Mouse (Mus musculus) splenic B cell, adult 2 months (primary cell): ENCODE data around the gene Mfsd14a.

Experiments
- DNase-seq: peaks from one replicate; pipeline ENCODE4 v3.0.0-alpha.2; 2011; ENCODE audit warnings: low read depth, low spot score
- H3K27me3 ChIP-seq: 2 replicates; pipeline ENCODE4 v1.6.1; 2012; ENCODE audit warnings: mild to moderate bottlenecking, low read length, moderate library complexity, mixed read lengths; ENCODE audit not compliant: control insufficient read depth, poor library complexity, insufficient read depth, severe bottlenecking
- H3K36me3 ChIP-seq: 2 replicates; pipeline ENCODE4 v1.6.1; 2012; ENCODE audit warnings: mild to moderate bottlenecking, low read length, moderate library complexity, mixed read lengths; ENCODE audit not compliant: control insufficient read depth, poor library complexity, insufficient read depth, severe bottlenecking

The Mfsd14a gene

GRCm38 (mm10) chr3:116637693-116638476, 24.6 kb downstream of the Mfsd14a start:
- H3K36me3 ChIP-seq, result peaks cover 19% of the 10 kb centered on the region
- DNase-seq, result no peak
- no peaks in the 10 kb centered on the region for H3K27me3 ChIP-seq

DNA sequence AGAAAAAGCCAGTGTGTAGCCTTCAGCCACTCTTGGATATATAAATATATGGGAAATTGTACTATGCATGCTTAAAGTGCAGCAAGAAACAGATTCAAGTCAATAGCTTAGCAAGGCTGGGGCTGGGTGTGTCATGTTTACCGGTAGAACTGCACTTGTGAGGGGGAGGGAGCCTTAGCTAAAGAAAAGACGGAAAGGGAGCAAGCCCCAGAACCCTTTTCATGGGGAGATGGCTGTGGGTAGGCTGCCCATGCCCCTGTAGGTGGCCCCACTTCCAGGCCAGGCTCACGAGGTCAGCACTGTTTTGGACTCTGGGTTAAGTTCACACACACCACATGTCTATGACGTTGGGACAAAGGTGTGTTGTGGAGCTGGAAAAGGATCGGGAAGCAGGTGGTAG, 26.7 kb downstream of the Mfsd14a start:
- Histone ChIP-seq H3K27me3 (no peaks in the 10 kb centered on the region), H3K36me3 (peaks cover 12% of the 10 kb centered on the region)
- DNase-seq, result no peak

- Histone ChIP-seq H3K27me3 (no peaks in the 10 kb centered on the region), H3K36me3 (peaks cover 12% of the 10 kb centered on the region; the same call in 1 of the 2 replicates)
- DNase-seq, result no peak
These were observed 27.6 kb downstream of the Mfsd14a start for GRCm38 (mm10) chr3:116634853-116635252.

DNA sequence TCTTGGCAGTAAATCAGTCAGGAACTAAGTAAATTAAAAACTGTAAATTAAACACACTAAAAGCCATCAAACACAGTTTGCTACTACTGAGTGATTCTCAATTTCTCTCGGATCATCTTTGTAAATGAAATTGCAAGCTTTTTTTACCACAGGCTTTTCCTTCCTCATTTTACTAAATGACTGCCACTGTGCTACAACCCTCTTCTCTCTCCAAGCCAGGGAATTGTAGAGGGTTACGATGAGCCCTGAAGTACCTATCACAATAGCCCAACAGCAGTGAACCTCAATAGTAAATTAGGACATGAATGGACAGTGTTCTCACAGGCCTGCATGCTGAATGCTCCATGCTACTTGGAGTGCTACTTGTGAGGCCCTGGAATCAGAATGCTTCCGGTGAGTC, 28.4 kb downstream of the Mfsd14a start:
- no peaks in the 10 kb centered on the region for H3K27me3 ChIP-seq
- DNase-seq, result no peak

GRCm38 (mm10) chr3:116632971-116633370, 29.5 kb downstream of the Mfsd14a start:
- Histone ChIP-seq H3K36me3 (peaks cover 13% of the 10 kb centered on the region; the same call in 1 of the 2 replicates), H3K27me3 (no peaks in the 10 kb centered on the region)
- no peak for DNase-seq

More for the DNA sequence above, 28.4 kb downstream of the Mfsd14a start:
- H3K36me3 ChIP-seq, result peaks cover 12% of the 10 kb centered on the region; the same call in 1 of the 2 replicates

DNA sequence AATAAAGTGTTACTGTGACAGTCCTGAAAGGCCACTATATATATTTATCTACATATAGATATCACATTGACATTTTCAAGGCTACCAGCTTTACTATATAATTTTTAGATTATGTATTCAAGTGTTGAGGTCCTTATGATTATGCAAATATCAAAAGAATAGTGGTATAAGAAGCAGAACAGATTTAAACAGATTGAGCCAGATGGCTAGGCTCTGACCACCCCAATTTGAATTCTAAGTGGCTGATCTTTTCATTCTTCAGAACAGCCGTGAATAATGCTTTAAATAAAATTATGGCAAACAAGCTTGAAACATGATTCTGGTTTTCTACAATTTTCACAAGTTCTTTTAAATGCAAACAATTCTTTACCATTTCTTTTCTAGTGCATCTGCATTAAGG, 31.0 kb downstream of the Mfsd14a start:
- Histone ChIP-seq H3K36me3 (peaks cover 13% of the 10 kb centered on the region; the same call in 1 of the 2 replicates), H3K27me3 (no peaks in the 10 kb centered on the region)
- DNase-seq, result no peak

DNA sequence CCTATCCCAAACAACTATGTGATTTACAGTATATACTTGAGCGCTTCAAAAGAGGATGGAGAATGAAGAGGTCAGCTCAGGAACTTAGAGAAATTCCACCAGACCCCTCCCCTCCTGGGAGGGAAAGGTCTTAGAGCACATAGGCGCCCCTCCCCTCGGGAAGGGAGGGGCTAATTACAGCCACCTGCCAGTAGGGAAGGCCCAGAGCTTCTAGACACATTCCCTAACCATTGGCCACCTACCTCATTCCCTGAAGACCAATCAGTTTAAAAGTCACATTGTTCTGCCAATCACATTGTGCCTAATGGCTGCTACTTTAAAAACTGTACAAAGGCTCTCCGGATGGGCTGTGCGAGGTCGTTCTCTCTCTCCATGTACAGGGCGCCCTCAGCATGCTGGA, 39.8 kb downstream of the Mfsd14a start:
- no peak for DNase-seq
- Histone ChIP-seq H3K27me3 (no peaks in the 10 kb centered on the region), H3K36me3 (0 out of 2 replicates have a peak, but pooled peaks cover 5% of the 10 kb centered on the region)

DNA sequence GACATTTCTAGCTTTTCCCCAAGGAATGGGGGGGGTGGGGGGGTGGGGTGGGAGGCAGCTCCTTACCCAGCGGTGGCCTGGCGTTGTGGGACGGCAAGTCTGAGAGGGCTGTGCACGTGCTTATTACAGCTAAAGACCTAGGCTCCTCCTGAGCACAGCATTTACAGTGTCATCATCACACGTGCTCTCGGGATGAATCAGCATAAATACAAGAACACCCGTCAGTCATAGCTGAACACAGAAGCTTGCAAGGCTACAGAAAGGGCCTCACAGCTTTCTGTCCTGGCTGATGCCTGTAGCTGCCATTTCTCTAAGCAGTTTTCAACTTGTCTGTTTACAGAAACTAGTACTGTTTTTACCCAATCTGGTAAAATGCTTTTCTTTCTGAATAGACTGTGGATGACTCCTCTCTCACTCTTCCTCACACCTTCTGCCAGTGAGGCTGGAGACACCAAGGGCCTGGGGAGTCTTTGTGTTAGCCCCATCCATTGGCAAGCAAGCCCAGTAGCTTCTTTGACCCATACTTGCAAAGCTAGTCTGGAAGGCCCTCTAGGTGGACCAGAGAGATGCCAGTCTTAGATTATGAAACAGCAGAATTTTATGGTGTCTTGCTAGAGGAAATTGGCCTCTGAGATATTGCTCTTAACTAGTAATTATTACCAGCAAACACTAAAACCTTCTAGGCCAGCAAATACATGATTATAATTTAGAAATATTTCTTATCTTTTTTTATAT, 41.7 kb downstream of the Mfsd14a start:
- no peak for DNase-seq
- H3K36me3 ChIP-seq, result 0 out of 2 replicates have a peak, but pooled peaks cover 5% of the 10 kb centered on the region
- H3K27me3 ChIP-seq, result no peaks in the 10 kb centered on the region

GRCm38 (mm10) chr3:116618855-116619254, 43.6 kb downstream of the Mfsd14a start:
- 0 out of 2 replicates have a peak, but pooled peaks cover 5% of the 10 kb centered on the region for H3K36me3 ChIP-seq
- H3K27me3 ChIP-seq, result no peaks in the 10 kb centered on the region
- no peak for DNase-seq

- DNase-seq, result no peak
These were observed 47.0 kb downstream of the Mfsd14a start for GRCm38 (mm10) chr3:116615318-116616068.

DNA sequence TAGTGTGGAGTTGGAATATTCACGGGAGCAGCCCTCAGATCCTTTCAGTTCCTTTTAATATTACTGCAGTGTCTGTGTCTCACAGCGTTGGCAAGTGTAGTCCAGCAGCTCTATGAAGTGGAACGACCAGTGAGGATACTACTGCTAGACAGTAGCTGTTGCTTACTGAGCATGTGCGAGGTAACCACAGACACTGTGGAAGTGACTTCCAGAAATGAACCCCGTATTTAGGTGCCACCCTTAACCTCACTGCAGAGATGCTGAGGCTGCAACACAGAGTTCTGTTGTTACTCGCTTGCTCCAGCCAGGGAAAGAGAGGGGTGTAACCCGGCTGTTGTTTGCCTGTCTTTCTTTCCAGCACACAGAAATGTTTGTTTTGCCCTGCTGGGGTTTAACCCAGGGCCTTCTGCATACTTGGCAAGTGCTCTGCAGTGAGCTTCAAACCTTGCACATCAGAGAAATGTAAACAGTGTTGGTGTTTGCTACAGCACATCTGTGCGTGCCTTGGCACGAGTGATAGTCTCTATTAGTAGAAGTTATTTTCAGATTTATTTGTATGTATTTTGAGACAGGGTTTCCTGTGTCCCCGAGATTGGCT, 48.1 kb downstream of the Mfsd14a start, which contains the start of gene Trmt13:
Trmt13 (minus strand) TSS at position 293 of the 598 bp plus-strand sequence.
- DNase-seq, result no peak
- Histone ChIP-seq H3K36me3 (no peaks in the 10 kb centered on the region), H3K27me3 (no peaks in the 10 kb centered on the region)

More at GRCm38 (mm10) chr3:116615318-116616068, 47.0 kb downstream of the Mfsd14a start:
- H3K36me3 ChIP-seq, result no peaks in the 10 kb centered on the region
- H3K27me3 ChIP-seq, result no peaks in the 10 kb centered on the region

- DNase-seq, result no peak
- no peaks in the 10 kb centered on the region for H3K27me3 ChIP-seq
- peaks cover 2% of the 10 kb centered on the region for H3K36me3 ChIP-seq
These were observed 57.9 kb downstream of the Mfsd14a start for GRCm38 (mm10) chr3:116604570-116604969.

DNA sequence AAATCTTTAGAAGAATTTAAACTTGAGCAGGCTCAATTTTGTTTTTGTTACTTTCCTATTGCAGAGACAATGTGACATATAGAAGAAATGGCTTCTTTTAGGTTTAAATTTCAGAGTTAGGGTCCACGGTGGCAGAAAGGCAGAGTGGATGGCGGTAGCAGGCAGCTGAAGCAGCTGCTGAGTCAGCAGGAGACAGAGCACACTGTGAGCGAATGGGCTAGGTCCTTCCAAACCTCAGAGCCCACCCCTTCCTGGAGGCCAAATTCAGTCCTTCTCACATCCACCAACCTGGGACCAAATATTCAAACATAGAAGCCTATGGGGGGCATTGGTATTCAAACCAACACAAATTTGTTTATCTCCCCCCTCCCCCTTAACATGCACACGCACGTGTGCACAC, 60.7 kb downstream of the Mfsd14a start:
- no peaks in the 10 kb centered on the region for H3K36me3 ChIP-seq
- no peaks in the 10 kb centered on the region for H3K27me3 ChIP-seq
- DNase-seq, result no peak

DNA sequence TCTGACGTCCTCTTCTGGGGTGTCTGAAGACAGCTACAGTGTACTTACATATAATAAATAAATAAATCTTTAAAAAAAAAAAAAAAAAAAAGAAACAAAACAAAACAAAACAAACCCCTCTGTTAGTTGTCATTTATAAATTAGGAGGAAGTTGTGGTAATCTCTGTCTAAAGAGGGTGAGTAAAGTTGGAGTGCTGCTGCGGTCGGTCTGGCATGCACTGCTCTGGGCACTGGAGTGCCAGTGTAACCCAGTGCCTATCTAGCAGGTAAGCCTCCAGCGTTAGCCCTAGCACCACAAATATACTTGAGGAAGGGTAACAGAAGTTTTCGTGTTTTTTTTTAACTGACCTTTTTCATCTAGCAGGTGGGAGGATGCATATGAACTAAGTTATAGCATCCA, 61.5 kb downstream of the Mfsd14a start:
- no peaks in the 10 kb centered on the region for H3K36me3 ChIP-seq
- H3K27me3 ChIP-seq, result no peaks in the 10 kb centered on the region
- DNase-seq, result no peak
